Mouse (Mus musculus): ENCODE results near the gene Whamm.

GRCm38 (mm10) chr7:81606452-81606851, 35.4 kb downstream of the Whamm start:
- TF ChIP-seq POLR2A (IDR thresholded peaks at IDR 0.05; ENCODE audit: borderline replicate concordance, control insufficient read depth, low read depth, low read length) (no peak), CTCF (IDR thresholded peaks at IDR 0.05; ENCODE audit: control insufficient read depth, insufficient read depth, low read length) (no peak)
